Mouse (Mus musculus) brain, embryonic 14.5 days (tissue): ENCODE measurements at regions not wholly inside any gene's neighbourhood (a gene's known extent, or its start where the extent isn't known, plus 50 kb on each side); places are given as distances from the start of the nearest gene placed in this dataset.

Source experiments
- CTCF ChIP-seq: fragments of 200-500 bp; IDR thresholded peaks from 2 replicates; pipeline ENCODE4 v1.5.1; 2012; ENCODE audit warnings: inconsistent platforms, mild to moderate bottlenecking, moderate library complexity, borderline replicate concordance; ENCODE audit not compliant: insufficient read depth, insufficient read length; ENCODE audit errors: extremely low read depth
- POLR2A ChIP-seq: fragments of 200-500 bp; IDR thresholded peaks from 2 replicates; pipeline ENCODE4 v1.6.1; 2012; ENCODE audit warnings: mild to moderate bottlenecking, inconsistent platforms, borderline replicate concordance; ENCODE audit not compliant: poor library complexity, insufficient read depth, insufficient read length, severe bottlenecking; ENCODE audit errors: extremely low read depth

- TF ChIP-seq POLR2A (no peak), CTCF (no peak)
Observed at GRCm38 (mm10) chr2:159422281-159422937, 627.8 kb downstream of the Dhx35 start.
